Mouse (Mus musculus): ENCODE results near the gene Sertad1. TPM values are rescaled to one million over a fixed set of nuclear protein-coding genes. Genes with fewer than 3 reads are reported as not detected.

The Sertad1 gene
- polyA plus RNA-seq, 1 experiment from 2014 or later = 16.3 TPM

DNA sequence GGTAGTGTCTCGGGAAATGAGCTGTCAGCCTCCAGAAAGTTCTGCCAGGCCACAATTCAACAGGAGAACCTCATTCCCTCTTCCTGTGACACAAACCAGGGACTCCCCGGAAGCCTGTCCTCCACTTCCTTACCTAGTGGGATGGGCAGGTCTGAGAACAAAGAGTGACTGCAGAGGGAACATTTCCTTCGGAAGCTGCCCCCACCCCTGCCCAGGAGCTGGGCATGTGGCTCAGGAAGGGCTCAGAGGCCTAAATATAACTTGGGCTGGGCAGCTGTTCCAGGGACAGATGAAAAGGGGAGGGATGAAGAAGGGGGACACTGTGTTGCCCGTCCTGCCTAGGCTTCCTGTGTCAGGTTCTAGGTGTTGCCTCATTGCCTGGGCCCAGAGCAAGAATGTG is 14.9 kb downstream of the Sertad1 start:
- H3K36me3 ChIP-seq (ENCODE audit: control insufficient read depth, insufficient read depth, low read length) = no peaks in the 10 kb centered on the region
- no peak overlapping the region for H3K4me3 ChIP-seq (ENCODE audit: low read depth, low read length)
- ATAC-seq (replicated peaks; ENCODE audit: low FRiP score) (no peak), DNase-seq (ENCODE audit: low spot score) (no peak)
- no peak overlapping the region for H3K27ac ChIP-seq (ENCODE audit: low read depth, low read length)
- H3K9ac ChIP-seq (ENCODE audit: low read length) = no peak overlapping the region
- 74% methylated on average over 4 of the region's 4 CpGs for WGBS
- H3K4me1 ChIP-seq (replicated peaks; ENCODE audit: control insufficient read depth, insufficient read depth, low read length) = no peaks in the 10 kb centered on the region
- H3K9me3 ChIP-seq (ENCODE audit: control insufficient read depth, low read length) = no peaks in the 10 kb centered on the region
- H3K4me2 ChIP-seq (ENCODE audit: low read depth, low read length, severe bottlenecking) = no peak overlapping the region
- no peaks in the 10 kb centered on the region for H3K27me3 ChIP-seq (ENCODE audit: control insufficient read depth, insufficient read depth, low read length)

DNA sequence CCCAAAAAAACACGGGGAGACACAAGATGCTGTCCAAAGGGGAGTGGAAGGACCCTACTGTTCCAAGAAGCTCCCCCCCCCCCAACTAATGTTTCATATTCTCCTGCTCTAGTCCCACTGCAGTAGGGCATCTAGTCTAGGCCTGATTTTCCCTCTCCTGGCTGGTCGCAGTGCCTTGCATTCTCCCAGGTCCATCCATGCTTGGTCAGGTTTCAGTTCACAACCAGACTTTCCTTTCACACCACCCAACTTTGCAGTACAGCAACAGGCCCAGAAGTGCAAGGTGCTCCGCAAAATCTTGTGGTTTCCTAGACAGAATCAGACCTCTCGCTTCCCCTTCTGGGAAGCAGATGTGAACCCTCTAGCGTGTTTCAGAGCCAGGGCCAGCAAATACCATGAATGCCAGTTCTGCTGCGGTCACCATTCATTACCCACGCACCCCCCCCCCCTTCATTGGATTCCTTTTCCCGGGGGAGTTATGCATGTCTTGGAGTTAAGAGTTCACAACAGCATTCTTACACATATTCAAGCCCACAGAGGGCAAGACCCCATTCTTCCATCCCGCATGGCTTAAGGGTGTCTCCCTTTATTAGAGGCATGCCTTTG is 20.2 kb downstream of the Sertad1 start:
- peak overlapping the region; percentile 40; the same call in 1 of the 2 replicates for H3K4me3 ChIP-seq (ENCODE audit: low read depth, low read length)
- ATAC-seq (replicated peaks; ENCODE audit: low FRiP score) = no peak
- H3K9me3 ChIP-seq (ENCODE audit: control insufficient read depth, low read length) = no peaks in the 10 kb centered on the region
- H3K36me3 ChIP-seq (ENCODE audit: control insufficient read depth, insufficient read depth, low read length) = no peaks in the 10 kb centered on the region
- H3K9ac ChIP-seq (ENCODE audit: low read length) = no peak overlapping the region
- no peaks in the 10 kb centered on the region for H3K27me3 ChIP-seq (ENCODE audit: control insufficient read depth, insufficient read depth, low read length)
- no peaks in the 10 kb centered on the region; the same call in 1 of the 2 replicates for H3K4me1 ChIP-seq (replicated peaks; ENCODE audit: control insufficient read depth, insufficient read depth, low read length)
- DNase-seq (ENCODE audit: low spot score) = no peak
- 55% methylated on average over 9 of the region's 9 CpGs for WGBS
- peak overlapping the region; percentile 55; the same call in 1 of the 2 replicates for H3K4me2 ChIP-seq (ENCODE audit: low read depth, low read length, severe bottlenecking)
- H3K27ac ChIP-seq (ENCODE audit: low read depth, low read length) = no peak overlapping the region

DNA sequence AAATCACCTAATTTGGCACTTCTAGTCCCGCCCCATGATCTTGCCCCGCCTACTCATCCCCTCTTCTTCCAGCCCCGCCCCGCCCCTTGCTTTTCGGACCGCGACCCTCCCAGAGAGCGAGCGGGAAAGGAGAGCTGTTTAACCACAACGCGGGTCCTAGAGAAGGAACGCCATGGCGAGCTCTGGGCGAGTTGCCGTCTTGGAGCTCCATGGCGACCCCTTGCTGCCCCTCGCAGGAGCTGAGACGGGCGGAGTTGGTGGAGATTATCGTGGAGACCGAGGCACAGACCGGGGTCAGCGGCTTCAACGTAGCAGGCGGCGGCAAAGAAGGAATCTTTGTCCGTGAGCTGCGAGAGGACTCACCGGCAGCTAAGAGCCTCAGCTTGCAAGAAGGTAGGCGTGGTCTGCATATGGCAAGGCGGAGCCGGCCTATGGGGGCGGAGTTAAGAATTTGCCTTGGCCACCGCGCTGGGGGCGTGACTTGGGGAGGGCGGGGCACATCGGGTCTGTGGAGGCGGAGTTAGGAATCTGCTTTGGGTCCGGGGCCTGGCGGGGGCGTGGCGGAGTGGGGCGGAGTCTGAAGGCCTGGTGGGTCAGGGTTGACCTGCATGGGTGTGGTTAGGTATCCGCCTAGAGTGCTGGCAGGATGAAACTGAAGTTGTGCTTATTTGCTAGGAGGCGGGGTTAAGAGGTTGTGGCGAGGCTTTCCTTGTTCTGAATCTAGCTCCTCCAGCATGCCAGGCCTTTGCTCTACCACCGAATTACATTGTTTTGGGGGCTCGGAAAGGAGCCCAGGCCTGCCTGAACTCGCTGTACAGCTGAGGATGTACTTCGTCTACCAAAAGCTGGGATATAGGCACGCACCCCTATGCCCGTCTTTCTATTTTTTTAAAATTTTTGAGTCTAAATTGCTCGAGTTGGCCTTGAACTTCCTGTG is 21.3 kb downstream of the Sertad1 start:
- no peaks in the 10 kb centered on the region for H3K36me3 ChIP-seq (ENCODE audit: control insufficient read depth, insufficient read depth, low read length)
- ATAC-seq (replicated peaks; ENCODE audit: low FRiP score) = peak; percentile 92
- peak; percentile 100 for DNase-seq (ENCODE audit: low spot score)
- H3K4me1 ChIP-seq (replicated peaks; ENCODE audit: control insufficient read depth, insufficient read depth, low read length) = no peaks in the 10 kb centered on the region; the same call in 1 of the 2 replicates
- no peaks in the 10 kb centered on the region for H3K27me3 ChIP-seq (ENCODE audit: control insufficient read depth, insufficient read depth, low read length)
- H3K9ac ChIP-seq (ENCODE audit: low read length) = peak overlapping the region; percentile 60
- under 1% methylated on average over 50 of the region's 54 CpGs for WGBS
- H3K27ac ChIP-seq (ENCODE audit: low read depth, low read length) = peak overlapping the region; percentile 89
- peak overlapping the region; percentile 55 for H3K4me2 ChIP-seq (ENCODE audit: low read depth, low read length, severe bottlenecking)
- no peaks in the 10 kb centered on the region for H3K9me3 ChIP-seq (ENCODE audit: control insufficient read depth, low read length)
- H3K4me3 ChIP-seq (ENCODE audit: low read depth, low read length) = peak overlapping the region; percentile 40

DNA sequence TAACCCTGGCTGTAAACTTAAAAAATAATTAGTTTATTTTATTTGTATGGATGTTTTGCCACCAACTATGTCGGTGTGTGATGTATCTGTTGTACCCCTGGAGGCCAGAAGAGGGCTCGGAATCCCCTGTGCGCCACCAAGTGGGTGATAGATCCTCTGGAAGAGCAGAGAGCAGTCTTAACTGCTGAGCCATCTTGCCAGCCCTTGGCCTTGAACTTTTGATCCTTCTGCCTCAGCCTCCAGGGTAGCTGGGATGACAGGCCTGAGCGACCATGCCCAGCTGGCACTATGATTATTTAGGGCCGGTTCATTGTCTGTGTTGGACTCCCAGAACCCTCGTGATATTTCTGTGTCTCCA is 21.9 kb downstream of the Sertad1 start:
- DNase-seq (ENCODE audit: low spot score) = peak; percentile 68
- no peak overlapping the region for H3K27ac ChIP-seq (ENCODE audit: low read depth, low read length)

DNA sequence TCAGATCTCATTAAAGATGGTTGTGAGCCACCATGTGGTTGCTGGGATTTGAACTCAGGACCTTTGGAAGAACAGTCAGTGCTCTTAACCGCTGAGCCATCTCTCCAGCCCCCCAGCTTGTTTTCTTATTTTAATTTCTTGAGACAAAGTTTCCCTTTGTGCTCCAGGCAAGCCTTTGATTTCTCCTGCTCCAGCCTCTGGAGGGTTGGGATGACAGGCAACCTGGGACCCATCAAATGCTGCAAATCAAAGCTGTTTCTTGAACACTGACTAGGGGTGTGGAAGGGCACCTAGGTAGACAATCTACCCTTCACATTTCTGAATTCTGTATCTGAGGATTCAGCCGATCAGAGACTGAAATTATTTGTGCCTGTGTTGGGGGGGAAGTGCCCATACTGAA is 24.1 kb downstream of the Sertad1 start:
- no peak overlapping the region for H3K27ac ChIP-seq (ENCODE audit: low read depth, low read length)
- H3K27me3 ChIP-seq (ENCODE audit: control insufficient read depth, insufficient read depth, low read length) = no peaks in the 10 kb centered on the region
- no peak for DNase-seq (ENCODE audit: low spot score)
- H3K4me3 ChIP-seq (ENCODE audit: low read depth, low read length) = no peak overlapping the region
- no peak for ATAC-seq (replicated peaks; ENCODE audit: low FRiP score)
- H3K36me3 ChIP-seq (ENCODE audit: control insufficient read depth, insufficient read depth, low read length) = no peaks in the 10 kb centered on the region
- H3K4me2 ChIP-seq (ENCODE audit: low read depth, low read length, severe bottlenecking) = no peak overlapping the region
- WGBS = 90% methylated on average over 2 of the region's 2 CpGs
- H3K9ac ChIP-seq (ENCODE audit: low read length) = no peak overlapping the region
- no peaks in the 10 kb centered on the region; the same call in 1 of the 2 replicates for H3K4me1 ChIP-seq (replicated peaks; ENCODE audit: control insufficient read depth, insufficient read depth, low read length)
- H3K9me3 ChIP-seq (ENCODE audit: control insufficient read depth, low read length) = no peaks in the 10 kb centered on the region

More for the DNA sequence above, 21.9 kb downstream of the Sertad1 start:
- H3K36me3 ChIP-seq (ENCODE audit: control insufficient read depth, insufficient read depth, low read length) = no peaks in the 10 kb centered on the region
- H3K9ac ChIP-seq (ENCODE audit: low read length) = no peak overlapping the region
- H3K27me3 ChIP-seq (ENCODE audit: control insufficient read depth, insufficient read depth, low read length) = no peaks in the 10 kb centered on the region
- peak overlapping the region; percentile 55 for H3K4me2 ChIP-seq (ENCODE audit: low read depth, low read length, severe bottlenecking)
- 21% methylated on average over 6 of the region's 6 CpGs for WGBS
- H3K9me3 ChIP-seq (ENCODE audit: control insufficient read depth, low read length) = no peaks in the 10 kb centered on the region
- no peaks in the 10 kb centered on the region; the same call in 1 of the 2 replicates for H3K4me1 ChIP-seq (replicated peaks; ENCODE audit: control insufficient read depth, insufficient read depth, low read length)
- peak overlapping the region; percentile 40; the same call in 1 of the 2 replicates for H3K4me3 ChIP-seq (ENCODE audit: low read depth, low read length)
- peak; percentile 37 for ATAC-seq (replicated peaks; ENCODE audit: low FRiP score)

DNA sequence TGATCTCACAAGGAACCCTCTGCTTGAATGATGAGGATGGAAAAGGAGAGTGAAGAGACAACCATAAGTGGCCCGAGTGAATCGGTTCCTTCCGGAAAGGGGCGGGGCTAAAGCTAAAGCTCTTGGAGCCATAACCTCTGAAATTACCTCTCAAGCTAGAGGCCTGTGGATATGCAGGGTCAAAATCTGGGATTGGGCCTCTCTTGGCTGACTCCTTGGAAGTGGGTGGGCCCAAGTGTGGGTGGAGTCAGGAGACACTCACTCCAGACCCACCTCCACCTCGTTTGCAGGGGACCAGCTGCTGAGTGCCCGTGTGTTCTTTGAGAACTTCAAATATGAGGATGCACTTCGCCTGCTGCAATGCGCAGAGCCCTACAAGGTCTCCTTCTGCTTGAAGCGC is 28.3 kb downstream of the Sertad1 start:
- H3K4me3 ChIP-seq (ENCODE audit: low read depth, low read length) = no peak overlapping the region
- no peak overlapping the region for H3K9ac ChIP-seq (ENCODE audit: low read length)
- no peaks in the 10 kb centered on the region for H3K36me3 ChIP-seq (ENCODE audit: control insufficient read depth, insufficient read depth, low read length)
- no peaks in the 10 kb centered on the region for H3K4me1 ChIP-seq (replicated peaks; ENCODE audit: control insufficient read depth, insufficient read depth, low read length)
- no peak overlapping the region for H3K4me2 ChIP-seq (ENCODE audit: low read depth, low read length, severe bottlenecking)
- 78% methylated on average over 9 of the region's 9 CpGs for WGBS
- no peaks in the 10 kb centered on the region for H3K9me3 ChIP-seq (ENCODE audit: control insufficient read depth, low read length)
- H3K27me3 ChIP-seq (ENCODE audit: control insufficient read depth, insufficient read depth, low read length) = no peaks in the 10 kb centered on the region
- DNase-seq (ENCODE audit: low spot score) = no peak
- ATAC-seq (replicated peaks; ENCODE audit: low FRiP score) = no peak
- H3K27ac ChIP-seq (ENCODE audit: low read depth, low read length) = no peak overlapping the region

DNA sequence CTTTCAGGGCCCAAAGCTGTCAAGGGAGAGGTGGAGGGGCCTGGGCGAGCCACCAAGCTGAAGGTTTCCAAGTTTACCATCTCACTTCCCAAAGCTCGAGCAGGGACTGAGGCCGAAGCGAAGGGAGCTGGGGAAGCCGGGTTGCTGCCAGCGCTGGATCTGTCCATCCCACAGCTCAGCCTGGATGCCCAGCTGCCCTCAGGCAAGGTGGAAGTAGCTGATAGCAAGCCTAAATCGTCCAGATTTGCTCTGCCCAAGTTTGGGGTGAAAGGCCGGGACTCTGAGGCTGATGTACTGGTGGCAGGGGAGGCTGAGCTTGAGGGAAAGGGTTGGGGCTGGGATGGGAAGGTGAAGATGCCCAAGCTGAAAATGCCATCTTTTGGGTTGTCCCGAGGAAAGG is 31.6 kb downstream of the Sertad1 start:
- Histone ChIP-seq H3K4me2 (ENCODE audit: low read depth, low read length, severe bottlenecking) (no peak overlapping the region), H3K36me3 (ENCODE audit: control insufficient read depth, insufficient read depth, low read length) (no peaks in the 10 kb centered on the region), H3K9ac (ENCODE audit: low read length) (no peak overlapping the region), H3K4me1 (replicated peaks; ENCODE audit: control insufficient read depth, insufficient read depth, low read length) (no peaks in the 10 kb centered on the region), H3K9me3 (ENCODE audit: control insufficient read depth, low read length) (no peaks in the 10 kb centered on the region), H3K27ac (ENCODE audit: low read depth, low read length) (no peak overlapping the region), H3K4me3 (ENCODE audit: low read depth, low read length) (no peak overlapping the region), H3K27me3 (ENCODE audit: control insufficient read depth, insufficient read depth, low read length) (no peaks in the 10 kb centered on the region)
- ATAC-seq (replicated peaks; ENCODE audit: low FRiP score) = no peak
- no peak for DNase-seq (ENCODE audit: low spot score)
- 84% methylated on average over 9 of the region's 9 CpGs for WGBS

DNA sequence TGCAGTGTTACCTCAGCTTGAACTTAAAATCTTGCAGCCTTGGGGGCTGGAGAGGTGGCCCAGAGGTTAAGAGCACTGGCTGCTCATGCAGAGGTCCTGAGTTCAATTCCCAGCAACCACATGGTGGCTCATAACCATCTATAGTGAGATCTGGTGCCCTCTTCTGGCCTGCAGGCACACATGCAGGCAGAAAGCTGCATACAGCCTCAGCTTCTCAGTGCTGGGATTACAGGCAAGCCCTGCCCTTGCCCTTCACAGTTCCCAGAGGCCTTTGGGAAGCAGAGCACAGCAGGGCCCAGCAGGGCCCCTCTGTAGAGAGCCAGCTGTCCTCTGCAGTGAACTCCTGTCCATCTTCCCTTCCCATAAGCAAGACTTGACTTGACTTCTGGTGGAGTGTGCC is 33.4 kb downstream of the Sertad1 start:
- Histone ChIP-seq H3K4me2 (ENCODE audit: low read depth, low read length, severe bottlenecking) (no peak overlapping the region), H3K36me3 (ENCODE audit: control insufficient read depth, insufficient read depth, low read length) (no peaks in the 10 kb centered on the region), H3K9me3 (ENCODE audit: control insufficient read depth, low read length) (no peaks in the 10 kb centered on the region), H3K4me1 (replicated peaks; ENCODE audit: control insufficient read depth, insufficient read depth, low read length) (no peaks in the 10 kb centered on the region), H3K27me3 (ENCODE audit: control insufficient read depth, insufficient read depth, low read length) (no peaks in the 10 kb centered on the region), H3K27ac (ENCODE audit: low read depth, low read length) (no peak overlapping the region), H3K9ac (ENCODE audit: low read length) (no peak overlapping the region), H3K4me3 (ENCODE audit: low read depth, low read length) (no peak overlapping the region)
- DNase-seq (ENCODE audit: low spot score) (no peak), ATAC-seq (replicated peaks; ENCODE audit: low FRiP score) (no peak)
